Mouse (Mus musculus) MEL-GATA-1-ER (cell line): Measurements from ENCODE around the gene Dclk2.

Source experiments
- DNase-seq: peaks from one replicate; pipeline ENCODE4 v3.0.0-alpha.2; 2012; ENCODE audit warnings: low read depth; ENCODE audit errors: extremely low read depth

The Dclk2 gene

DNA sequence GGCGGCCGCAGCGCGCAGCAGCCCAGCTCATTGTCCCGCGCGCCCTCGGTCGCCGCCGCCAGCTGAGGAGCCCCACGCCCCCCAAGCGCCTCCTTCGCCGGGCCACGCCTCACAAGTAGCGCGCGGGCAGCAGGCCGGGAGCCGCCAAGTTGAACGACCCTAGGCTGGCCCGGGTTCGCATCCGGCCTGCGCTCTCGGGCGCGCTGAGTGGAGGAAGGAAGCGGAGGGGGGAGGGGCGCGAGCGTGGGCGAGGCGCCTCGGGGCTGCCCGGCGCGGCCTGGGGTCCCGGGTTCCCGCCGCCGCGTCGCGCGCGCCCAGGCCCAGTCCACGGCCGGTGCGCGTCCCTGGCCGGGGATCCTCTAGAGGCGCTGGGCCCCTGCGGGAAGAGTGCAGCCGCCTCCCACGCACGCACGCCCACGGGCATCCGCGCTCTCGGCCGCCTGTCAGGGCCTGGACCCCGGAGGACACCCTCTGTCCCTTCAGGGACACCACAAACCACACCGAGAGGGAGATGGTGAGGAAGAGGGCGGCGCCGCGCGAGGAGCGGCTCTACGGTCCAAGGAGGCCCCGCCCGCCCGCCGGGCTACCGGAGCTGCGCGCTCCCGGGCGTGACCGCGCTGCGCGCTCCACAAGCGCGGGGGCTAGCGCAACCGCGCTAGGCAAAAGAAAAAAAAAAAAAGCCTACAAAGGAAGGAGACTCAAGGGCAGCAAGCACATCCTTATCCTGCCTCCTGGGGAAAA is at the start of gene Dclk2:
Gene Dclk2, minus strand, starts transcription at position 510 of the 741 bp plus-strand sequence.
- no peak for DNase-seq

DNA sequence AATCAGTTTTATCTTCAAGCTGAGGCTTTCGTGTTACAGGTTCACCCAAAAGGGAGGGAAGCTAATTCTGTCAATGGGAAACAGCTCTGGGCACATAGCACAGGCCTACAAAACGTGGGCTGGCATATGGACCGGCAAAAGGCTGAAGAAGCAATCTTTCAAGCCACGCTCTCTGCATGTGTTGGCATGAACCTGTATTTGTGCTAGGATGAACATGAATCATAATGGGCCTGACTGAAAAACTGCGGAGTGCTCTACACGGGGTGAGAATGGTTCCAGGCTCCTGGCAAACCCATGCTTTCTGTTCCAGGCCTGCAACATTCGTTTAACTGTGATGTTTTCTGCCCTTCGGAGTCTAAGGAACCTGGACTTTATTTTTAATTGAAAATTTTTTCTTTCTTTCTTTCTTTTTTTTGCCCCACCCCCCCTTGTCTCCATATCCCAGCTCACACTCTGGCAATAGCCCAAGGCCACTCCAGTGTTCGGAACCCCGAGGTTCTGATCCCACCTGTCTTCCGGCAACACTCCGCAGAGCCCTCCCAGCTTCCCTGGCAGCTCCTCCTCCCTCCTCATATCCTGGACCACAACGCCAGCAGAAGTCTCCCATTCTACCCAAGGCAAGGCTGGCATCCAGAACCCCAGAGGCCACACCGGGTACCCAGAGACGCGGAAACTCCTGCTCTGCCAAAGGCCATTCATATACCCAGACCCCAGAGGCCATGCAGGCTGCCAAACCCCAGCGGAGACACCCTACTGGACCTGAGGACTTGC is 42.2 kb upstream of the Dclk2 start:
- no peak for DNase-seq

DNA sequence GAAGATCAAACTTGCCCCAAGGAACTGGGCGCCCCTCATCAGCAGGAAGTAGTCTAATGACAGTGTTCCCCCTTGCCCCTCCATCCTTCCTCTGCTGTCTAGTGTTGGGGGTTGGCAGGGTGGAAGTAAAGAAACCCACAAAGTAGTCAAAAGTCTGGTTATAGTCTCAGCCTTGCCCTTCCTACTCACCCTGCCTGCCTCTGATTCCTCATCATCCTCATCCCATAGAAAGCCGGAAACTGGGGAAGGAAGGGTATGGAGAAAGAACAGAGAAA is 40.7 kb upstream of the Dclk2 start:
- no peak for DNase-seq

DNA sequence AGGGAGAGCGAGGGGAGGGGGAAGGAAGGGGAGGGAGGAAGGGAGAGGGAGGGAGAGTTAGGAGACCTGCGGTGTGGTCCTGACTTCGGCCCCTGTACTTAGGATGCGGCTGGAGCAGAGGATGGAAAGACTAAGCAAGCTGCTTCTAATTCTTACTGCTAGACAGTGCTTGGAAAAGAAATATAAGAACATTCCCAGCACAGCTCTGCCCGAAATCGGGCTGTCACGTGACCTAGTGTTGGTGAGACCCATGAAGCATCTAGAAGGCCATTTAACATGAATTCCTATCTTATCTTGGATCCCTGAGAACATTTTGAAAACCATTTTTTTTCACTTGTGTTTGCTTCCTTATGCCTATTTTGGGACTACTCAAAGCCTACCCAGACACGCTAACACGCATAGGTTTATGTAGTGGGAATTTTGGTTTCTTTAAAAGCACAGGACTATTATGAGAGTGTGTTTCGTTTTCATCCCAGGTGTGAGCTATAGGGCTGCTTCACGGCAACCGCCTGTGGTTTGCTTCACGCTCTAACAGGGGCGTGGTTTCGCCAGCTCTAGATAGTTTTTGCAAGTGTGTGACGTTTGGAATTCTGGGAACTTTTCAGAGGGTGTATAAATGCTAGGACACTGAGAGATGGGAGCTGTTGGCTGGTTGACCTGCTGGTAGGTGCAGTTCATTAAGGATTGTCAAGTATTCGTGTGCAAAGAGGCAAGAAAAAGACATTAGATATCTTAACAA is 40.2 kb upstream of the Dclk2 start:
- no peak for DNase-seq

DNA sequence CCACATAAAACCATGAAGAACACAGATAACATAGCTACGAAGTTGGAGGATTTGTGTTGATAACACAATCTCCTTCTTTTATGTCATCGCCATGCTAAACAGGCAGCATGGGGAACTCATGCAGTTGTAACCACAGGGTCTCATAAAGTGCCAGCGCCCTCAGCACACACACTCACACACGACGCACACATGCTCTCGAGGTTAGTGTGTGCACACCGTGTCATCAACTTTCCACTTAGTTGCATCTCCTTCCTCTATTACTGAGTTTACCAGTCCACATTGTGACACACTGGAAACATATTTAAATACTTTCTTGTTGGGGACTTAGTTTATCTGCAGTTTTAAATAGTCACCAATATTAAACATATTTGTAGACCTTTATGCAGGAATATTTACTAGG is 38.4 kb upstream of the Dclk2 start:
- DNase-seq = no peak

DNA sequence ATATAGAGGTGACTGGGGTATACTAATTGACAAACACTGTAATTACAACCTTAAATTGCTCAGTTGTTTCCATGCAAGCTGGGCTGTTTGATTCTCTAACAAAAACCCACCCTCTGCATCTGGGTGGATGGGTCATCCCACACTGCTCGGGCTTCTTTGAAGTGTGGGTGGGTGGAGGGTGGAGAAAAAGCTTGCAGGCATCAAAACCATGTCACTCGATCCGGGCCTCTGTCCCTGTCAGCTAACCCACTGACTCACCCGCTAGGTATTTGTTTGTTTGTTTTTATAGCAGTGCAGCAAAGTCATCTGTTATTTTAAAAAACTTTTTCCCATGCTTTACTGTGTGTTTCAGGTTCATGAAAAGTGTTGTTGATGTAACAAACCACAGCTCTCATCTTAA is 34.7 kb upstream of the Dclk2 start:
- DNase-seq = no peak

DNA sequence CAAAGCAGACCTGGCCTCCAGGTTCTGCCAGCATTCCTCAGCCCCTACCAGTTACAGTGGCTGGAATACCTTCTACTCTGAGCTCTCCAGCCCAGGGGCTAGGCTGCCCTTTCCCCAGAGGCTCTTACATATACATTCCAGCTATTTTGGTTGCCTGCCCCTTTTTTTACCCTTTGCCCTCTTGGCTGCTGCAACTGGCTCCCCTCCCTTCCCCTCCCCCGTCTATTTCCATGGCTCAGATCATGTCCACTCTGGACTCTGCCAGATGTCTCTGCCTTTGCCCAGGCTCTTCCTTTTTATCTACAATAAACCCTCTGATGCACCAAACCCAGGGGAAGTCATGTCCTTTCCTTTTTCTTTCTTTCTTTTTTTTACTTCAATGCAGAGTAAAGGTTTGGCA is 33.9 kb upstream of the Dclk2 start:
- DNase-seq = no peak

DNA sequence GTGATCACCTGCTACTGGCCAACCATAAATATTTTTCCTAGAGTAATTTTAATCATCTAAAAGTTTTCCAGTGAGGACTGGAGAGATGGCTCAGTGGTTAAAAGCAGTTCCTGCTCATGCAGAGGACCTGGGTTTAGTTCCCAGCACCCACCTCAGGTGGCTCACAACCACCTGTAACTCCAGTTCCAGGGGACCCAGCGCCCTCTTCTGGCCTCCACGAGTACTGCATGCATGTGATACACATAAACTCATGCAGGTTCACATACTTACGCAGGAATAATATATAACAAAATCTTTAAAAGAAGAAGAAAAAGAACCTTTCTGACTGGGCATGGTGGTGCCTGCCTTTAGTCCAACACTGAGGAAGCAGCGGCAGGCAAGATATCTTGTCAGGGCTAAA is 33.2 kb upstream of the Dclk2 start:
- DNase-seq = no peak

DNA sequence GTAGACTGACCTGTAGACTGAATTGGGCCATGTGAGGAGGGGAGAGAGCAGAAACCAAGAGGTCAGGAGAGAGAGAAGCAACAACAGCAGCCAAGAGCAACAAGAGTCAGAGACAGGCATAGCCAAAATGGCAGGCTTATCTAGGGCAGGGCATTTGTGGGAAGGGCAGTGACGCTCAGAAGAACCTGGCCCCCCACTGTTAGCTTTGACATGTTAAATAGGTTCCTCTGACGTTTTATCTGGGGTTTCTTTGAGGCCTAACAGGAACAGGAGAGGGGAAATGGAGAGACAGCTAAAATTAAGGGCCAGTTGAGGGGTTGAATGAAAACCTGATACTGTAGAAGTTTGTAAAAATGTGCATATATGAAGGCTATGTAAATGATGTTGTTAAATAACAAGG is 30.0 kb upstream of the Dclk2 start:
- no peak for DNase-seq

DNA sequence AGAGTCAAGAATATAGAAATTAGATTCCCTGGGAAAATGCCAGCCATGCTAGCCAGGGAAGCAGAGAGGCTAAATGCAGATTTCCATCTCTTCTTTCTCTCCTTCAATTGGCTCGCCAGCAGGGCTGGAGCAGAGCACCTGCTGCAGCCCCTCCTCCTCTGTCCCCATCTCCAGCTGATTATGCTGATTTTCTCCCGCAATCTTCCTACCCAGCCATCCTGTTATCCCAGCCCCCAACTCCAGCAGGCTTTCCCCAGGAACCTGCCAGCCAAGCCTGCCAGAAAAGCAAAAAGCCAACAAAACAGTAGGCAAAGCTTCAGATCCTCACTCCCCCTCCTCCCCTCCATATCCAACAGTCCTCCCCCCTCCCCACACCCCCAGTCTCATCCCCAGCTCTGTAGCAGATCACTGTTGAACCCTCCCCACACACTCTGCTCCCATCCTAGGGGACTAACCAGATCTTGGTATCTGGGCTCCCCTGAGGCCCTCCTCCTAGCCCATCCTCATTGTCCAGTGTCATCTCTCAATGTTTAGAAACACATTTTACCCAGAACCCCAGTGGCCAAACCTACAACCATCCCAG is 15.7 kb upstream of the Dclk2 start:
- DNase-seq = no peak

DNA sequence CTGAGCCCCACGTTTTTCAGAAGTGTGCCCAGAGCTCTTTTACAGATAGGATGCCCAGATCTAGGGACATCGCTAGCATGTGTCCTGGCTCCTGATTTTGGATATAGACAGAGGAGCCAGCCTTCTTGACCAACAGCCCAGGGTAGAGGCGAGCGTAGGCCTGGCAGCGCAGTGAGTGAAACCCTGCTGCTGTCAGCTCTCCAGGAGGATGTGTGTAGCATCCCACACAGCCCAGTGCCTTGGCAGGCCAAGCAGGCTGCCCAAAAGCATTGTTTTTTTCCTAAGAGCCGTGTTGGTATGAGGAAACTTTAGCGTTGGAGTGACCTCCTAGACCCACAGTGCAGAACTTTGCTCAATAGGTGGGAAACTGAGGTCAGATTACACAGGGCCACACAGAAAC is 12.8 kb upstream of the Dclk2 start:
- DNase-seq = no peak

DNA sequence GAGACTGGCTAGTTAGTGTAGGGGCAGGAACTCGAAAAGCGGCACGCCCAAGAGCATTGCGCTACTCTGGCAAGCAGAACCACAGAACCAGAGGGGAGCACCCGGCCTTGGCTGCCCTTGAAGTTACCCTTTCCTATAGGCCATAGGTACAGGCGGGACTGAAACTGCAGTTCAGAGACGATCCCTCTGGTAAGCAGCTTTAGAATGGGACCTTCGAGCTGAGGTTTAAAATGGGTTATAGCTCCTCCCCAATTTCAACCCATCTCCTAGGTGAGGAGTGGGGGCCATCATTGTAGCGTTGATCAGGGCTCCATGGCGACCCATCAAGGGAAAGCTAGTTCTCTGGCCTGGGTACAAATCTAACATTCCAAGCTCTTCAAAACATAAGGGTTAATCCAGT is 3.0 kb upstream of the Dclk2 start:
- DNase-seq = no peak

DNA sequence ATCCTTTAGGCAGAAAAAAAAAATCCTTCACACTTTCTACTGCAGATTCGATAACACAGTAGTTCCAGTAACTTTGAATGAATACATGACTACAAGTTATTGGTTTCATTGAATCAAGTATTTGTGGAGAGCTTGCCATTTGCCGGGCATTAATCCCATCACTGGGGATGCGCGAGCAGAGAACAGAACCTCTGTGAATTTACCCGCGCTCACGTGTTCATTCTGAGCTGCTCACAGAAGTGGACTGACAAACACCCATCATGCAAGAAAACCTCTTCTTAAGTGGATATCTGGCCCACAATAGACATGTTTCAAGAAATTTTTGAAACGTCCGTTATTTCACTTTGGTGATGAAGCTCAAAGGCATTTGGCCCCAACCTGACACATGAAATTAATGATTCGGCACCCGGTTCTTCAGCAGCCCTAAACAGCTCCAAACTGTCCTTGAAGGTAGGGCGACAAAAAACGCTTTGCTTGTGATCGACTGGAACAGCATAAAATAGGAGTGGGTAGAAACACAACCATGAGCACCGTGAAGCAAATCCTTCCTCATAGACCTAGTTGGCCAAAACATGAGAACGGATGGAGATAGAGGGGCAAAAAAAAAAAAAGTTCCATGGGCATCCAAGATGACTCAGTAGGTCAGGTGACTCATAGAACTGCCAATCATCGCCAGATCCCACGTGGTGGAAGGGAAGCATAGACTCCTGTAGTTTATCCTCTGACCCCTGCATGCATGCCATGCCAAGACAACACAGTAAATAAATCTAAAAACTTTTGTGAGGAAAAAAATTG is 726 bp upstream of the Dclk2 start:
- no peak for DNase-seq

DNA sequence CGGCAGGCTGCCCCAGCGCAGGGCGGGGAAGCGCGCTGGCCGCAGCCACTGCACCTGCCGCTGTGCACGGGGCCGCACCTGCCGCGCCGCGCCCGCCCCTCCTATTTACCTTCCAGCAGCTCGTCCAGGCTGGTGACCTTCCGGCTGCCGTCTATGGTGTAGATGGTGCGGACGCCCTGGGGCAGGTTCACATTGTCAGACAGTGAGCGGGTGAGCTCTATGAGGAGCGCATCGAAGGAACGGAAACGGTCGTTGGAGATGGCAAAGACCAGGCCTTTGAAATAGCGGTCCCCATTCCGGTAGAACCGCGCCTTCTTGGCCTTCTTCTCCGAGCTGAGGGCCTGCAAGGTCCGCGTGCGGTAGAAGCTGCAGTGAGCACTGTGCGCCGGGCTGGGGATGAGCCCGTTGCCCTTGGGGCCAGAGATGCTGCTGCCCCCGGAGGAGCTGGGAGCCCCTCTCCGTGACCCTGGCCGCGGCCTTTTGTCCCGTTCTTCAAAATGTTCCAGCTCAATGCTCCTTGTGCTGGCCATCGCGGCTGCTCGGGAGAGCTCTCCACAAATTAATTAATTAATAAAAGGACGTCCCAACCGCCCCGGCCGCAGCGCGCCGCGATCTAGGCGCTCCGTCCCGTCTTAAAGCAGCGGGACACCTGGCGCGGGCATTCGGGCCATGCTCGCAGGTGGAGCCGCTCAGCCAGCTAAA is 860 bp downstream of the Dclk2 start:
- no peak for DNase-seq

DNA sequence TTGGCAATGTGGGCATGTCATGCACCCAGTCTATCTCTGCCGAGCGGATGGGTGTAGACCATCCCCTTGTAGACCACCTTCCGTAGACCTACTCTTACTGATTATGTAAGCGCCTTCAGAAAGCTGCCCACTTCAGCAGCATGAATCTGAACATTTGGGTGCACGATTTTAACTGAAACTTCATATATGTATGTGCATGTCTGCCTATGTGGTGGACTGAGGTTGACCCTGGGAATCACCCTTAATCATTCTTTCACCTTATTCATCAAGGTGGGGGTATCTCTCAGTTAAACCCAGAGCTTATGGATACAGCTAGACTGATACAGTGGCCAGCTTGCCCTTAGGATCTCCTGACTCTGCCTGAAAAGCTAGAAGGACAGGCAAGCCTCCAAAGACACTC is 3.6 kb downstream of the Dclk2 start:
- DNase-seq = no peak

DNA sequence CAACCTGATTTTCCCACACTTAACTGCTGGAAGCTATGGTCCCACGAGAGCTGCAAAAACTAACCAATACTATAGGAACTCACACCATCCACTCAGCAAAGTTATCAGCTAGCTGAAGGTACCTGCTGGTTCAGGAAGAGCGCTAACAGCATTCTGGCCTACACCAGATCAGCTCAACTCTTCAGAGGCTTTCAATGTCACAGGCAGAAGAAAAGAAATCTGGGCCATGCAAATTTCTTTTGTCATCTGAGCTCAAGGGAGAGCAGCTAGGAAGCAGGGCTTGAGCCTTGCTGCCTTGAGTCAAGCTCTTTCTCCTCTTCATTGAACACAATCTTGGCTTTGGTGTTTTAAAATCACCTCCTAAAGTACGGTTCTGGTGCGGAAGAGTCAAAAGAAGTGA is 4.0 kb downstream of the Dclk2 start:
- DNase-seq = no peak

DNA sequence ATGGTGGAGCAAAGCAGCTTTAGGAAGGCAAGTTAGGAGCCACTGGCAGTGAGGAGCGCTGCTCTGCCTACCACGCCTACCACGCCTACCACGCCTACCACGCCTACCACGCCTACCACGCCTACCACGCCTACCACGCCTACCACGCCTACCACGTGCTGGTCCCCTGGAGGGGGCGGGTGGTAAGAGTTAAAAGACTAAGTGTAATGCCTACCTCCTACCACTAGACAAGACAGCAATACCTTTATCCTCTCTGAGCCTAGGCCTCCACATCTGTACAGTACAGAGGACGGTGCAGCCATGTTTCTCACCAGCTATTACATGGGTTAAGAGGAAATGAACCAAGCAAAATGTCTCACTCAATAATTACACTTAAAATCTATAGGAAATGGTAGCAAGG is 5.4 kb downstream of the Dclk2 start:
- no peak for DNase-seq

DNA sequence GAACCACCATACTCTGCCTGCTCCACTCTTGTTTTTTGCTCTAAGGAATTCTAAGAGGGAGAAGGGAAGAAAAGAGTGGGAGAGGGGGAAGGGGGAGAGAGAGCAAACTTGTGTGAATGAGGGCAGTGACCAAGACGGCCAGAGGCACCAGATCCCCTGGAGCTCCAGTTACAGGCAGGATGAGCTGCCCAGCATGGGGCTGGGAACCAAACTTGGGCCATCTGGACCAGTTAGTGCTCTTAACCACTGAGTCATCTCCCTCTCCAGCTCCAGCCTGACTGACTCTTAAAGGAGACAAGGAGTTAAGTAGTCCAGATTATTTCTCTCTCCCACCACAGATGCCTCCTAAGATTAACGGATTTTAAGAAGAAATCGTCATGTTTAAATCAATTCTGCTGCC is 6.3 kb downstream of the Dclk2 start:
- no peak for DNase-seq

DNA sequence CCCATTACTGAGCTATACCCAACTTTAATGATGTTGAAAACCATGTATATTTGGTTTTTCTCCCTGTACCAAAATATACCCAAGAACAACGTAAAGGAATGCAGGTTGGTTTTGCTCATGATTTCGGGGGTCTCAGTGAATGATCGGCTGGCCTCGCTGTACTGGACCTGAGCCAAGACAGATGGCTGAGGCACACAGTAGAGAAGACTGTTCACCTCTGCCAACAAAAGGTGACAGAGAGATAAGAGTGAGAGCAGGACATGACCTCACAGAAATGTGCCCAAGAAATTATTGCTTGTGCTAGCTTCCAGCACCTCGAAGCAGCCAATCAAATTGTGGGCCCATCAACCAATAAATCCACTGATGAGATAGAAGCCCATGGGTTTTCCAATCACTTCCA is 22.3 kb downstream of the Dclk2 start:
- DNase-seq = no peak

DNA sequence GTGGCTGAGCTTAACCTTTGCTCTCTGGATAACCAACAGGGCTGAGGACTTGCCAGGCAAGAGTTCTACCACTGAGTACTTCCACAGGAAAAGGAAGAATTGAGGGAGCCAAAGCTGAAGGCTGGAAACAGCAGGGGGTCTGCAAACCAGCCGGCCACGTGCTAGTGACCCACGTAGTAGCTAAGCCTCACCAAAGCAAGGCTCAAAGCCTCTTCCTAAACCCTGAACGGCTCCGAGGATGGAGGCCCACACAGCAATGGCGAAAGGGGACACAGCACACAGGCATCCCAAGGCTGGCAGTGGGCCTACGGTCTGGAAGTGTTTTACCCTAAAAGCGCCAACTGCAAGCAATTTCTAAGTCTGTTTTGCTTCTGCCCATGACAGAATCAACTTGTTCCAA is 23.1 kb downstream of the Dclk2 start:
- DNase-seq = no peak

DNA sequence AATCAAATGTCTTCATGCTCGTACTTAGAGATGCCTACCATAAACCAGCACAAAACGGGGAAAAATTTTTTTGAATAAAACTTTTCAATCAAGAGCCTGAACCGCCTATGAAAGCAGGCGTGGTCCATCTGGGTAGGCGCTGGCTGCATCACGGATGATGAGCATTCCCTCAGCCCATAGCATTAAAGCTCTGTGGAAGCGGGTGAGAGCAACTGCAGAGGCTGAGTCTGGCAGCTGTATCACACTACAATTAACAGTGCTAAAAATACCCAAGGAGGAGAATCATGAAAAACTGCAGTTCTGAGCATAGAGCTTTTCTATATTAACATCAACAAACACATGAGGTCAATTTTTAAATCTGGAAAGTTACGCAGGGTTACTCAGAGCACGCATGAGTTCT is 23.6 kb downstream of the Dclk2 start:
- no peak for DNase-seq
